Mouse (Mus musculus): Measurements from ENCODE around the gene Cdc42bpg. TPM values are rescaled to one million over a fixed set of nuclear protein-coding genes. Genes with fewer than 3 reads are reported as not detected.

Cdc42bpg gene
- total and polyA plus RNA-seq, 3 experiments: 0.79 to 4.2 (median 2.3) TPM

DNA sequence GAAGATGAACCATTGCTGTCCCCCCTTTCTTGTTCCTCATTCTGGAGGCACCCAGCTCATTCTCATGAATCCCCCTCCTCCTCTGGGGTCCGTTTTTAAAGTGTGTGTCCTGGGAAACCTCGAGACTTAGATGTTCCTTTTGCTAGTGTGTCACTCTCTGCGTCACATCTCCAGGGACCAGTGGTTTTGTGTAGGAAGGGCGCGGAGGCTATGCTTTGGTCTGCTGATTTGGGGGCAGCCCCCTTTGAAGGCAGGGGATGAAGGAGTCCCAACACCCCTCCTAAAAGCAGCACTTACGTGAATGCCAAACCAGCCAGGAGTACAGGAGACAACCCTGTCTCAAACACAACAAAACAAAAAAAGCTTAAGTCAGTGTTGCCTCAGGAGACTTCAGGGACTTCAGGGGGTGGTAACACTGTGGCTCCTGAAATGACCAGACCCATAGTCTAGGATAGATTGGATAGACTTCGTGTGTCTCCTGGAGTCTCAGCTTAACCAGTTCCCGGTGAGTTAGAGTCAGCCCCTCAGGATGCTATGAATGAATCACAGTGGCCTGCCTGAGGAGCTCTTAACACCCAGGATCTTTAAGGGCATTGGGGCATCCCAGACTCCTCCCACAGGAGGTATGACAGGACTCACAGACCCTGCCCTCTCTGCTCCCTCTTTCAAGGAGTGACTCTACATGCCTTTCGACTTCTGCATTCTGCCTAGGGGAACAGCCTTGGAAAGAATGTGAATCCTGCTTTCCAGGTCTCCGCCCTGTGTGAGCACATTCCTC lies 28.4 kb upstream of the Cdc42bpg start (continued):
- TF ChIP-seq MAFK (IDR thresholded peaks at IDR 0.05; ENCODE audit: insufficient replicate concordance, low read length): 0 out of 2 replicates have a peak, but pooled peaks have one; percentile 50
- no peak; the same call in none of the 2 replicates for TF ChIP-seq MXI1 (IDR thresholded peaks at IDR 0.05; ENCODE audit: low read depth, low read length)
- TF ChIP-seq KAT2A (IDR thresholded peaks at IDR 0.05; ENCODE audit: insufficient replicate concordance, low read length): 0 out of 2 replicates have a peak, but pooled peaks have one; percentile 48
- TF ChIP-seq CHD1 (IDR thresholded peaks at IDR 0.05; ENCODE audit: low read depth, low read length): peak; percentile 62; the same call in 1 of the 2 replicates
- TF ChIP-seq SMC3 (IDR thresholded peaks at IDR 0.05; ENCODE audit: low read depth, low read length): no peak
- no peak for TF ChIP-seq USF2 (conservative IDR thresholded peaks at IDR 0.05; ENCODE audit: low read depth, low read length)

DNA sequence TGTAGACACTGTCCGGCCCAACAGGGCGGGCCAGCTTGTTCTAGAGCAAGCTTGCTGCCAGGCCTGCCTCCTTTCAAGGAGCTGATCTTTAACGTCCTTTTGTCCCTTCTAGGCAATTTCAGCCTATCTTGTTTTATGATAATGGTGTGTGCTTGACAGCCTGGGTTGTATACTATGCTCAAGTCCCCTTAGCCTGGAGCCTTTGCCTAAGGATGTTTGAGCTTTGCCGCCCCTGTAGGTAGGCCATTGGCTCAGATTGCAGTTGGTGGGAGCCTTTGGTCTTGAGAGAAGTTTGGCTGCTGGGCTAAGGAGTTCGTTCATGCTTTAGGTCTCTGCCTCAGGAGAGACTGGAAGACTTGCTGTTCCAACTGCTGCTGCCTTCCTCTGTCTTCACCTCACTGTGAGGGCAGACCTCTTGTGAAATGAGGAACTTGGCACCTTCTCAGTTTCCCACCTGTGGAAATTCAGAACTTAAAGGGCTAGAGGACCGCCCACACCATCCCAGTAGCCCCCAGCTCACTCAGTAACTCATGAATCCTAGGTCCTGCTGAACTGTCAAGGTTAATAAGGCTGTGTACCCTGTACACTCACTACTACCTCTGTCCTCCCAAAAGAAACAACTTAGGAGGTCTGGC lies 27.7 kb upstream of the Cdc42bpg start:
- no peaks in the 10 kb centered on the region for H3K9me3 ChIP-seq (replicated peaks; ENCODE audit: low read length)
- peaks cover 60% of the 10 kb centered on the region for H3K79me2 ChIP-seq (replicated peaks; ENCODE audit: control insufficient read depth, extremely low read depth, insufficient read depth, poor library complexity, severe bottlenecking)
- dilution Hi-C loops (cut with MboI; ENCODE audit: extremely low pct_ligation_motif_present, extremely low pct_unique_long_range_greater_than_20kb, low sequenced_read_pairs): no loop called here
- DNase-seq (ENCODE audit: extremely low read depth): no peak
- H3K27ac ChIP-seq (ENCODE audit: insufficient read depth, low read depth): peak overlapping the region; percentile 99
- peaks cover 48 to 52% of the 10 kb centered on the region in 2 experiments for H3K36me3 ChIP-seq (replicated peaks in 1 of 2; ENCODE audit: control insufficient read depth in 1 of 2, insufficient read depth in 1 of 2, low read length in 1 of 2)
- in situ Hi-C loops (cut with MboI; ENCODE audit: low pct_ligation_motif_present, low pct_unique_long_range_greater_than_20kb, low sequenced_read_pairs): no loop called here
- peak overlapping the region; percentile 92 for H3K9ac ChIP-seq (ENCODE audit: insufficient read depth, low read depth)
- peak overlapping the region; percentile 70 to 99 (median 99) for H3K4me3 ChIP-seq (replicated peaks in 1 of 3; ENCODE audit: low read depth in 2 of 3, low read length in 2 of 3, poor library complexity in 1 of 3)
- peaks cover 26 to 54% of the 10 kb centered on the region in 2 experiments for H3K4me1 ChIP-seq (ENCODE audit: control insufficient read depth in 1 of 2, insufficient read depth in 2 of 2)
- no peaks in the 10 kb centered on the region for H3K27me3 ChIP-seq (replicated peaks)
- peak overlapping the region; percentile 69 for H3K4me2 ChIP-seq (ENCODE audit: insufficient read depth, low read depth, poor library complexity, severe bottlenecking)
- TF ChIP-seq MAX (IDR thresholded peaks at IDR 0.05; ENCODE audit: low read length) (peak; percentile 46; the same call in 1 of the 2 replicates), CHD1 (IDR thresholded peaks at IDR 0.05; ENCODE audit: low read depth, low read length) (peak; percentile 31; the same call in 1 of the 2 replicates), JUN (IDR thresholded peaks at IDR 0.05; ENCODE audit: insufficient read depth, low read depth, low read length) (no peak), POLR2A (IDR thresholded peaks at IDR 0.05; ENCODE audit: low read depth, low read length) (no peak), ZNF384 (IDR thresholded peaks at IDR 0.05; ENCODE audit: low read depth, low read length) (no peak), NELFE (IDR thresholded peaks at IDR 0.05; ENCODE audit: low read depth, low read length) (peak; percentile 40; the same call in 1 of the 2 replicates), ZKSCAN1 (IDR thresholded peaks at IDR 0.05; ENCODE audit: borderline replicate concordance, low read depth, low read length) (no peak), USF1 (IDR thresholded peaks at IDR 0.05; ENCODE audit: low read depth, low read length) (no peak), CTCF (conservative IDR thresholded peaks at IDR 0.05 in 1 of 2, IDR thresholded peaks at IDR 0.05 in 1 of 2; ENCODE audit: low read depth in 2 of 2, low read length in 2 of 2) (no peak), MAZ (IDR thresholded peaks at IDR 0.05; ENCODE audit: low read depth, low read length) (0 out of 2 replicates have a peak, but pooled peaks have one; percentile 67), IRF4 (IDR thresholded peaks at IDR 0.05; ENCODE audit: low read depth, low read length) (no peak), MXI1 (IDR thresholded peaks at IDR 0.05; ENCODE audit: low read depth, low read length) (peak; percentile 70), ELF1 (IDR thresholded peaks at IDR 0.05; ENCODE audit: low read depth, low read length) (0 out of 2 replicates have a peak, but pooled peaks have one; percentile 23), JUND (conservative IDR thresholded peaks at IDR 0.05; ENCODE audit: low read depth, low read length) (peak; percentile 44; the same call in 1 of the 2 replicates), USF2 (conservative IDR thresholded peaks at IDR 0.05; ENCODE audit: low read depth, low read length) (no peak), SMC3 (IDR thresholded peaks at IDR 0.05; ENCODE audit: low read depth, low read length) (no peak), CHD2 (IDR thresholded peaks at IDR 0.05; ENCODE audit: low read length) (0 out of 2 replicates have a peak, but pooled peaks have one; percentile 49), ETS1 (conservative IDR thresholded peaks at IDR 0.05; ENCODE audit: low read depth, low read length) (peak; percentile 50; the same call in 1 of the 2 replicates), MAFK (IDR thresholded peaks at IDR 0.05; ENCODE audit: insufficient replicate concordance, low read length) (no peak), PAX5 (IDR thresholded peaks at IDR 0.05; ENCODE audit: low read length) (no peak), TBP (conservative IDR thresholded peaks at IDR 0.05; ENCODE audit: low read depth, low read length) (0 out of 2 replicates have a peak, but pooled peaks have one; percentile 53), BHLHE40 (IDR thresholded peaks at IDR 0.05; ENCODE audit: low read depth, low read length) (peak; percentile 20; the same call in 1 of the 2 replicates), ZMIZ1 (IDR thresholded peaks at IDR 0.05; ENCODE audit: low read depth, low read length) (peak; percentile 41; the same call in 1 of the 2 replicates), MYC (IDR thresholded peaks at IDR 0.05; ENCODE audit: low read depth, low read length) (no peak; the same call in 1 of the 2 replicates), UBTF (IDR thresholded peaks at IDR 0.05; ENCODE audit: low read depth, low read length) (0 out of 2 replicates have a peak, but pooled peaks have one; percentile 47), TCF12 (IDR thresholded peaks at IDR 0.05; ENCODE audit: low read depth, low read length) (peak; percentile 65), HCFC1 (IDR thresholded peaks at IDR 0.05; ENCODE audit: low read depth, low read length) (no peak), MEF2A (IDR thresholded peaks at IDR 0.05; ENCODE audit: borderline replicate concordance, low read depth, low read length) (no peak), RCOR1 (conservative IDR thresholded peaks at IDR 0.05; ENCODE audit: low read depth, low read length) (no peak; the same call in 1 of the 2 replicates), RAD21 (IDR thresholded peaks at IDR 0.05; ENCODE audit: low read depth, low read length) (no peak), ZC3H11A (IDR thresholded peaks at IDR 0.05; ENCODE audit: low read depth, low read length) (no peak)
